In genomic region chr4:43561997-43562768, GRCm38 (mm10) we compare ENCODE assay signal across 8 mouse cellular contexts. TPM values are rescaled to one million over a fixed set of nuclear protein-coding genes. Genes with fewer than 3 reads are reported as not detected.
DNase-seq lines count a peak whose midpoint lies in the region; ATAC-seq lines count a peak whose summit lies in the region.

Gene Creb3, plus strand, starts transcription at chr4:43562332.
Gene Tln1, minus strand, starts transcription at chr4:43562691.

- H3K27ac ChIP-seq in lung, embryonic 16.5 days (ENCODE audit: low read length), result peak within 1 kb of the TSS; percentile 100

- no peaks in the 10 kb centered on the region for H3K27me3 ChIP-seq in lung, embryonic 16.5 days (ENCODE audit: control insufficient read depth, insufficient read depth, low read depth, low read length)

- DNase-seq in MEL-GATA-1-ER (ENCODE audit: extremely low read depth, low read depth), result peak; percentile 97
- DNase-seq in cerebellum, adult 8-10 months, result peak; percentile 91
- DNase-seq in forelimb bud, embryonic 11.5 days (ENCODE audit: low read depth, low spot score), result peak; percentile 94
- peak; percentile 94 for DNase-seq in layer of hippocampus, adult 9-10 months (ENCODE audit: low spot score)
- peak; percentile 89 for DNase-seq in ovary, postnatal 10 days (ENCODE audit: low spot score)
- DNase-seq in thymus, postnatal 10 days (ENCODE audit: low spot score in 2 of 2), result peak; percentile 89 to 90

- ATAC-seq in hematopoietic stem cell, adult 5-6 weeks (replicated peaks in 1 of 2; ENCODE audit: insufficient read depth in 1 of 2, low FRiP score in 2 of 2, low TSS enrichment in 1 of 2, low read depth in 1 of 2, poor library complexity in 2 of 2, severe bottlenecking in 2 of 2), result peak; percentile 79 to 80
- peak; percentile 87 for ATAC-seq in lung, embryonic 16.5 days (ENCODE audit: low read depth)

- H3K36me3 ChIP-seq in lung, embryonic 16.5 days (ENCODE audit: control insufficient read depth, insufficient read depth, low read length), result peaks cover 27% of the 10 kb centered on the region

- H3K4me3 ChIP-seq in lung, embryonic 16.5 days (ENCODE audit: low read length), result peak within 1 kb of the TSS; percentile 88

- peak within 1 kb of the TSS; percentile 96 for H3K9ac ChIP-seq in lung, embryonic 16.5 days (ENCODE audit: low read length)

- H3K9me3 ChIP-seq in lung, embryonic 16.5 days (ENCODE audit: control insufficient read depth, low read length), result no peaks in the 10 kb centered on the region

- peak within 1 kb of the TSS; percentile 81 for H3K4me2 ChIP-seq in lung, embryonic 16.5 days (ENCODE audit: low read depth, low read length)

- peaks cover 52% of the 10 kb centered on the region for H3K4me1 ChIP-seq in lung, embryonic 16.5 days (replicated peaks; ENCODE audit: control insufficient read depth, insufficient read depth, low read length)

- WGBS in lung, embryonic 16.5 days, result under 1% methylated on average over 61 of the region's 62 CpGs

RNA-seq across cellular contexts. Expression of gene Creb3, which starts in this region (rescaled TPM):
- 76.7 and 97.5 TPM in 2 replicates for total RNA-seq in hematopoietic stem cell, adult 5-6 weeks (2017)
- polyA plus RNA-seq in lung, embryonic 16.5 days (2015; fragmentation: Nextera tagmentation; extraction: Ambion mirVana), result 69.5 and 70.9 TPM in 2 replicates

RNA-seq across cellular contexts. Expression of gene Tln1, which starts in this region (rescaled TPM):
- 306 and 337 TPM in 2 replicates for total RNA-seq in hematopoietic stem cell, adult 5-6 weeks (2017)
- 68.7 and 84.9 TPM in 2 replicates for polyA plus RNA-seq in lung, embryonic 16.5 days (2015; fragmentation: Nextera tagmentation; extraction: Ambion mirVana)

Comparison
In these comparisons a context has a peak if more than half of its experiments do, and no peak if none do; other contexts are left out.
1. Peak in every context shown above with its lines: DNase-seq, ATAC-seq, H3K4me3 ChIP-seq and H3K27ac ChIP-seq.